Mouse (Mus musculus) cortical plate, adult 2 months (tissue): ENCODE measurements around the gene B4galnt3. TPM values are rescaled to one million over a fixed set of nuclear protein-coding genes. Genes with fewer than 3 reads are reported as not detected.

Source experiments
- H3K27ac ChIP-seq: fragments of 200-500 bp; 2 replicates; pipeline ENCODE4 v1.5.1; 2012; ENCODE audit warnings: low read length, control low read depth, inconsistent platforms; ENCODE audit not compliant: insufficient read depth
- H3K4me1 ChIP-seq: fragments of 200-500 bp; 2 replicates; pipeline ENCODE4 v1.6.1; 2011; ENCODE audit warnings: low read length; ENCODE audit not compliant: control insufficient read depth, insufficient read depth
- H3K4me3 ChIP-seq: fragments of 200-500 bp; 2 replicates; pipeline ENCODE4 v1.5.1; 2011; ENCODE audit warnings: mild to moderate bottlenecking, low read length, control low read depth; ENCODE audit not compliant: insufficient read depth
- CTCF ChIP-seq: fragments of 200-500 bp; IDR thresholded peaks from 2 replicates; pipeline ENCODE4 v1.5.1; 2011; ENCODE audit warnings: mild to moderate bottlenecking, control low read depth, low read length; ENCODE audit not compliant: insufficient read depth; ENCODE audit errors: extremely low read depth
- POLR2A ChIP-seq: fragments of 200-500 bp; IDR thresholded peaks from 2 replicates; pipeline ENCODE4 v1.6.1; 2011; ENCODE audit warnings: mild to moderate bottlenecking, low read length, control low read depth; ENCODE audit not compliant: insufficient read depth; ENCODE audit errors: extremely low read depth
- polyA plus RNA-seq: library from polyadenylated mRNA; depleted of rRNA; stranded (reverse); fragments of >200 nt; gene quantifications from 2 replicates; pipeline ENCODE4 v1.2.3, GENCODE M21; 2012

The B4galnt3 gene
- polyA plus RNA-seq, 1 experiment, result 0.58 TPM

DNA sequence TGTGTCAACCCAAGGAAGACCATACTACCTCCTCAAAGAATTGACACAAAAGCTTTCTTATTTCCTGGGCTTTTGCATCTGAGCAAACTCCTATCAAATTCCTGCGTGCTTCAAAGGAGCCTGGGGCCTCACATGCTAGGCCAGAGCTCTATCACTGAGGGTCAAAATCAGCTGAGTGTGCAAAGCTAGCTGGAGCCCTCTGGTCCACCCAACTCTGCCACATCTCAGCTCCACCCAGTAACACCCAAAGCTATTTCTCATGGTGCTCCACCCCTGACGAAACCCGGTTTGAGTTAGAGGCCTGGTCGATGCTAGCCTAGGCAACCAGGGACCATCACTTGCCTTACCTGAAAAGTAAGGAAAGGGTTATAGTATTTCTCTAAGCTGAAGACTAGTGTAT, 39.2 kb downstream of the B4galnt3 start:
- Histone ChIP-seq H3K27ac (no peak overlapping the region), H3K4me1 (no peaks in the 10 kb centered on the region), H3K4me3 (no peak overlapping the region)
- no peak for TF ChIP-seq POLR2A
- TF ChIP-seq CTCF, result no peak

DNA sequence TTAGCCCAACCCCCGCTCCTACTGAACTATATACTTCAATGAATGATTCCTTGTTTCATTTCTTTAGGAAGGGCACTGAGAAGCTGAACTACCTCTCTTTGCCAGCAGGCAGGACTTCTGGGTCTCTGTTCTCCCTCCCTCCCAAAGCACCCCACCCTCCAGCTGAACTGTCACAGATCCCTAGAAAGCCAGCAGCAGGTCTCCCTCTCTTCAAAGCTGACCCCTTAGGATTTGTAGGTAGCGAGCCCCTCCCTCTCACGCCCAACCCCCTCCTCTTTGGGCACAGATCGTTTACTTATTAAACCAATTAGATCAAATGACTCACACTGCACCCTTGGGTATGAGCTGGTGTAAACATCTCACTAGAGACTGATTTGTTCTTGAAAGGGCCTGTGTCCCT, 39.7 kb downstream of the B4galnt3 start:
- Histone ChIP-seq H3K4me1 (no peaks in the 10 kb centered on the region), H3K4me3 (no peak overlapping the region), H3K27ac (no peak overlapping the region)
- no peak for TF ChIP-seq POLR2A
- TF ChIP-seq CTCF, result no peak

- TF ChIP-seq CTCF (no peak), POLR2A (no peak)
- Histone ChIP-seq H3K4me3 (no peak overlapping the region), H3K4me1 (no peaks in the 10 kb centered on the region), H3K27ac (no peak overlapping the region)
Observed at GRCm38 (mm10) chr6:120252741-120253140, 41.6 kb downstream of the B4galnt3 start.

DNA sequence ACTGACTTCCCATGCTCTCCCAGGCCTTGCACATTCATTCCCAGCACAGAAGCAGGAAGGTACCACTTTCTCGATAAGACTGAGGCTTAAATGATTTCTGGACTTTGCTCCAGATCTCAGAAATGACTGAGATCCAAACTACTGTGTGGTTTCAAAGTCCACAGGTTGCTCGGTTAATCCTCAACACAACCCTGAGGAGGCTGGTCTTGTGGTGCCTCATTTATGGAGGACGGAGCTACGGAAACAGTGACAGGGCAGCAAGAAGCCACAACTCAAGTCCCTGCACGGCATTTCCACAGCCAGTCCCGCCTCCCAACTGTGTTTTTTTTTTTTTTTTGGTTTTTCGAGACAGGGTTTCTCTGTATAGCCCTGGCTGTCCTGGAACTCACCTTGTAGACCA, 43.3 kb downstream of the B4galnt3 start:
- TF ChIP-seq POLR2A, result no peak
- TF ChIP-seq CTCF, result no peak

DNA sequence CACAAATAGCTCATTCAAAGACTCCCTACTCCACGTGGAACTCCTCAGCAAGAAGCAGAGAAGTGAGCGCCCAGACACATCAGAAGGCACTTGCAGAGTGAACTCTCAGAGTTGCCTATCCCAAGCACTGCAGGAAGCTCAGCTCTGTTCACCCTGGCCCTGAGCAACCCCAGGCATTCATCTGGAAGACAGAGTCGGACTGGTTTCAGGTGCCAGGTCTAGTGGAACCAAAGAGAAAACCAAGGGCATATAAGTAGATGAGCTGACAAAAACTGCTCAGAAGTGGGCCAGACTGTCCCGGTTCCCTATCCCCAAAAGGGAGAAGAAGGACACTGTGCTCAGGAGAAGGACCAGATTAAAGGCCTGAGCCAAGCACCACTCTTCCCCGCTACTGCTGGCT, 44.5 kb downstream of the B4galnt3 start:
- Histone ChIP-seq H3K4me3 (no peak overlapping the region), H3K27ac (no peak overlapping the region), H3K4me1 (no peaks in the 10 kb centered on the region)
- no peak for TF ChIP-seq POLR2A

More for the DNA sequence above, 43.3 kb downstream of the B4galnt3 start:
- H3K4me3 ChIP-seq, result no peak overlapping the region
- H3K27ac ChIP-seq, result no peak overlapping the region
- H3K4me1 ChIP-seq, result no peaks in the 10 kb centered on the region

GRCm38 (mm10) chr6:120246676-120247075, 47.7 kb downstream of the B4galnt3 start:
- Histone ChIP-seq H3K4me3 (no peak overlapping the region), H3K4me1 (no peaks in the 10 kb centered on the region), H3K27ac (no peak overlapping the region)
- TF ChIP-seq POLR2A, result no peak
- TF ChIP-seq CTCF, result no peak

DNA sequence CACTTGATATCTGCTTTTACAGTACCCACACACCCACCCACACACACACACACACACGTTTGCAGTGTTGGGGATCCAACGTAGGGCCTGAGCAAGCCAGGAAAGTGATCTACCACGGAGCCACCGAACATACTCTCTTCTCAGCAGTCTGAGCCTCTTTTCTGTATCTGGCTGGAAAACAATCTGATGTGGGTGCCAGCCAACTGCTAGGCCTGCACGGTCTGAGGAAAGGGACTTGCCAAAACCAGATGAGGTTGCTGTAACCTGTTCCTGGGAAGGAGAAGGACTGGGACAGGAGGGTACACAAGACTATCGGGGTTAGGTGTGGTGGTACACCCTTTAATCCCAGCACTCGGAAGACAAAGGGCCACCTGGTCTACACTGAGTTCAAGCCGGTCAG, 51.1 kb downstream of the B4galnt3 start:
- Histone ChIP-seq H3K27ac (no peak overlapping the region), H3K4me3 (no peak overlapping the region), H3K4me1 (no peaks in the 10 kb centered on the region)
- TF ChIP-seq CTCF, result no peak

DNA sequence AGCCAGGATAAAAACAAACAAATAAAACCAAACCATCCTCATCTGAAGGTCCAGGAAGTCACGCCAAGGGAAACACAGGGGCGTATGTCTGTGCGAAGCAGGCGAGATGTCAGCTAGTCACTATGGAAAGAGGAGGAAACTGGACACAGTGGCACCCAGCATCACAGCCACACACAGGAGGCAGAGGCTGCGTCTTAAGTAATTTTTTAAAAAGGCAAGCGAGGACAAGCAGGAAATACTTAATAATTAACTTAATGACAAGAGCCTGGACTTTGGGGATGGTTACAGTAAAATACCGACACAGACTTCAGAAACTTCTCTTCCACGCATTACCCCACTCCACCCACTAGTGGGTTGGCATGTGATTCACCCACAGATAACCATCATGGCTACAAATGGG, 51.8 kb downstream of the B4galnt3 start:
- H3K4me1 ChIP-seq, result no peaks in the 10 kb centered on the region

GRCm38 (mm10) chr6:120241453-120241852, 52.9 kb downstream of the B4galnt3 start:
- TF ChIP-seq POLR2A (no peak), CTCF (no peak)
- Histone ChIP-seq H3K4me3 (no peak overlapping the region), H3K4me1 (no peaks in the 10 kb centered on the region), H3K27ac (no peak overlapping the region)

More for the DNA sequence above, 51.8 kb downstream of the B4galnt3 start:
- no peak overlapping the region for H3K27ac ChIP-seq
- TF ChIP-seq CTCF (no peak), POLR2A (no peak)
- no peak overlapping the region for H3K4me3 ChIP-seq

DNA sequence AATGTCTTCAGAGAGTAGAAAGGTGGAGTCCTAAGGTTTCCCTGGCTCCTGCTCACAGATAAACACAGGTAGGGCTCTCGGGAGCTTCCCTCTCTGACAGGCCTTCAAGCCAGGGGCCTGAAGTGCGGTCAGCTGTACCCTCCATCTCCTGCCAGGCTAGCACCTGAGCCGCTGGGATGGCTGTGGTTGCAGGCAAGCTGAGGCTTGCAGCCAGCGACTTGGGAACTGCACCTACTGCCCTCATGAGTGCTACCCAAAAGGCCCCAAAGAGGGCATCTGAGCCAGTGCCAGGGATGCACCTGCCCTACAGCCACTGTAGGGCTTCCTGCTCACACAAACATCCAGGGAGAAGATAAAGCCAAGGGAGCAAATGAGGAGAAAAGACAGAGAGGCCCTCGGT, 53.9 kb downstream of the B4galnt3 start:
- H3K4me3 ChIP-seq, result no peak overlapping the region
- H3K27ac ChIP-seq, result no peak overlapping the region
- TF ChIP-seq CTCF, result no peak
- TF ChIP-seq POLR2A, result no peak
- H3K4me1 ChIP-seq, result no peaks in the 10 kb centered on the region

DNA sequence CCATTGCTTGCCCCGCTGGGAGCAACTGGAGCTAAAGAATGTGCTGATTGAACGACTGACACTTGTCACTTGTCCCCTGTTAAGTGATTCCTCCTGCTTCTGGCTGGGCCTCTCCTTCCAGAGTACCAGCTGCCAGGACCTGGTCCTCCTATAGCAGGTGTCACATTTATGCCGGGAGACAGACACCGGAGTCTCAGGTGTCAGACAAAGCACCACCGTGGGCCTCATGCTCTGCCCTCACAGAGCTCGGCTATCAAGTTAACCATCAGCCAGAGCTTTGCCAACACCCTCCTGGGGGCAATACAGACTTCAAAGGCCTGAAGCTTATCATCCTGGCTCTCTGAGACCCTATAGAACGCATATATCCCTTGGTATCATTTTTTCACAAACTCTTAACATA, 58.5 kb downstream of the B4galnt3 start:
- Histone ChIP-seq H3K27ac (no peak overlapping the region), H3K4me1 (no peaks in the 10 kb centered on the region), H3K4me3 (no peak overlapping the region)
- no peak for TF ChIP-seq POLR2A
- no peak for TF ChIP-seq CTCF
